Mouse (Mus musculus): Measurements from ENCODE around the gene Nox3.

The Nox3 gene

DNA sequence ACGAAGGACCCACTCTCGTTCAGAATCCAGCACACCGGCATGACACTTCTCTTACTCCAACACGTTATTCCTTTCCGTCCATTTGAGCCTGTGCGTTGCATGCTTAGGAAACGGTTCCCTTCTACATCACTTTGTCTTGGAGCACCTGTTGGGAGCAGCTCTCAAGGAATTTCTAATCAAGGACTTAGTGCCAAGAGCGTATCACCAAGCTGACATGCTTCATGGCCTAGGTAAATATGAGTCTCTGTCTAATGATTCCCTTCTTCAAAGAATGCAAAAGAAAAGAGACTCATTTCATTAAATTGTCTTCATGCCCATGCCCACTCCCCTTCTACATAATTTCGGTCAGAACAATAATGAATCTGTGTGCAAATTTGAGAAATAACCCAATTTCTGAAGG is at the start of gene Nox3:
Gene Nox3, minus strand, starts transcription at position 101 of the 400 bp plus-strand sequence.
- in situ Hi-C loops (cut with MboI, MseI), result no loop called here

DNA sequence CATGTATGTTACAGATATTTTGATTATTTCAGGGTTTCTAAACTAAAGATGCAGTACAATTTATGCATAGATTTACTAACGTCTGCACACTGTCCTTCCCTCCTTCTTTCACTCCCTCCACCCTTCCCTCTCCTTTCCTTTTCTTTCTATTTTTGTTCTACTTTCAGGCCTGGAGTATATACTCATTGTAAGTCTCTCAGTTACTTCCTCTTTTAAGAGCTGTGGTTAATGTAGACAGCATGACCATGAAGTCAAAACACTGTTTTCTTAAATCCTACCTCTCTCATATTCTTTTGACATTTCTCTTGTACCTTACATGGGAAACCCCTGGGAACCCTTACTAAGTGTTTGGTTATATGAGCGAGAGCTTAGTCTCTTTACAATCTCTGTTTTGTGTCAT is 48.3 kb upstream of the Nox3 start:
- in situ Hi-C loops (cut with MboI, MseI), result no loop called here

DNA sequence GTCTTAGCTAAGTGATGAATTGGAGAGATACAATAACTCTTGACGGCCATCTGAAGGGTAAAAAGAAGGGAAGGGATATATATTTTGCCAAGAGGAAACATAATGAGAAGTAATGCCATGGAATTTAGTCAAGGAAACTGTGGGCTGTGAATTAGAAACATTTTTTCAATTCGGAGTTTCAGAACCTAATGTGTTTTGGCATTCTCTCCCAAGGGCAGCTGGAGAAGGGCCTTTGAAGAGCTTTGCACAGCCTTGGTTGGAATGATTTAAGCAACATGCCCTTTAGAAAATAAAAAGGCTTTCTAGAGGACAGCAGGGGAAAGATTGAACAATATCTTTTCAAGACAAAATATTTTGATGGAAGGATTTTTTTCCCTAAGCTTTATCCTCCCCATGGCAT is 40.9 kb upstream of the Nox3 start:
- in situ Hi-C loops (cut with MboI, MseI), result no loop called here

DNA sequence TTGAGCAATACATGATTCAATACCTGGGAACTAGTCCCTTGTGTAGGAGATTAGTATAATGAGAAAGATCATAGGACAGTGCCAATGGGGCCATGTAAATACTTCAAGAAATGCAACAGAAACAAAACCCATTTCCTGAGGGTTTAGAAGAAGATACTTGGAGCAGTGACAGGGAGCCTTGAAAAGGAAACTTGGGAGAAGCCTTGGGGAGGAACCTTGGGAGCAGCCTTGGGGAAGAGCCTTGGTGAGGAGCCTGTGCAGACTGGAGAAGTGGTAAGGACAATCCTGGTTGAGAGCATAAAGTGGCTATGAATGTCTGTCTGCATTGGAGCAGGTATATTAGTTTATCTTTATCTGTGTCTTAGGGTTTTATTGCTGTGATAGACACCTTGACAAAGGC is 38.2 kb upstream of the Nox3 start:
- in situ Hi-C loops (cut with MboI, MseI), result no loop called here

DNA sequence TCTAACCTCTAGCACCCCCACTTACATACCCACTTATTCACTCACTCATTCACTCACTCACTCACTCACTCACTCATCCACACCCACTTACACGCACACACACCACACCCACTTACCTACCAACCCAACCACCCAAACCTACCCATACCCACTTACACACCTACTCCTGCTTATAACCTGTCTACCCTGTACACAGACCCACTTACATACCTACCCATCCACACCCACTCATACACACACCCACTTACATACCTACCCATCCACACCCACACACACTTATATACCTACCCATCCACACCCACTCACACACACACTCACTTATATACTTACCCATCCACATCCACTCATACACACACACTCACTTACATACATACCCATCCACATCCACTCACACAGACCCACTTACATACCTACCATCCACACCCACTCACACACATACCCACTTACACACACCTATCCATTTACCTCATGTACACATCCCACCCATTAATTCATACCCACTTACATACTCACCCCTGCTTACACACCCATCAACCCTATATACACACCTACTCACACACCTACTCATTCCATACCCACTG is 9.4 kb upstream of the Nox3 start:
- in situ Hi-C loops (cut with MboI, MseI), result no loop called here

DNA sequence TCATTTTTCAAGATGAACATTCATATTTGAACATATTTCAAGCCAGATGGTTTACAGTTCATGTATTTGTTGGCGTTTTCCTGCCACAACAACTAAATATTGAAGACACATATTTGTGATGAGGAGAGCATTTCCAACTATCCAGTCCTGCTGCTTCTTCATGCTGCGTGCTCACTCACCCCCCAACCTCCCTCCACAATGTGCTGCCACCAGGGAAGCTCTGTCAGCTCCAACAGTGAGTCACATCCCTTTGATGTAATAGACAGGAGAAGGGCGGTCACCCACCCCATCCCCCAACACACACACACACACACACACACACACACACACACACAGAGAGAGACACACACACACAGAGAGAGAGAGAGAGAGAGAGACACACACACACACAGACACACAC is 6.3 kb upstream of the Nox3 start:
- in situ Hi-C loops (cut with MboI, MseI), result no loop called here

DNA sequence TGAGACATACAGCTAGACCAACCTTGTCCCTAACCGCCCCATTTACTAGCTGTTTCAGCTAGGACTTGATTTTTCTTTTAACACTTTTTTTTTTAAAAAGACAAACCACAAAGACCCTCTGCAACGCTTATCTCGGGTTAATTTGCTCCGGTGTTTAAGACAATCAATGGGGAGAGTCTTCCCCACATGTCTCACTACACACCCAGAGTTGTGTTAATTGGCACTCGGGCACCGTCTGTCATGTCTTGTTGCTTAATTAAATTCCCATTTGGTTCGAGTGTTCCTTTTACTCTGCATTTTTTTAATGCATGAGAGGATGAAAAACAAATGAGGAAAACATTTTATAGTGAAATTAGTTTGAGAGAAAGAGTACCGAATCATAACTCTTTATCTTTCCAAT is 3.2 kb downstream of the Nox3 start:
- in situ Hi-C loops (cut with MboI, MseI), result no loop called here

DNA sequence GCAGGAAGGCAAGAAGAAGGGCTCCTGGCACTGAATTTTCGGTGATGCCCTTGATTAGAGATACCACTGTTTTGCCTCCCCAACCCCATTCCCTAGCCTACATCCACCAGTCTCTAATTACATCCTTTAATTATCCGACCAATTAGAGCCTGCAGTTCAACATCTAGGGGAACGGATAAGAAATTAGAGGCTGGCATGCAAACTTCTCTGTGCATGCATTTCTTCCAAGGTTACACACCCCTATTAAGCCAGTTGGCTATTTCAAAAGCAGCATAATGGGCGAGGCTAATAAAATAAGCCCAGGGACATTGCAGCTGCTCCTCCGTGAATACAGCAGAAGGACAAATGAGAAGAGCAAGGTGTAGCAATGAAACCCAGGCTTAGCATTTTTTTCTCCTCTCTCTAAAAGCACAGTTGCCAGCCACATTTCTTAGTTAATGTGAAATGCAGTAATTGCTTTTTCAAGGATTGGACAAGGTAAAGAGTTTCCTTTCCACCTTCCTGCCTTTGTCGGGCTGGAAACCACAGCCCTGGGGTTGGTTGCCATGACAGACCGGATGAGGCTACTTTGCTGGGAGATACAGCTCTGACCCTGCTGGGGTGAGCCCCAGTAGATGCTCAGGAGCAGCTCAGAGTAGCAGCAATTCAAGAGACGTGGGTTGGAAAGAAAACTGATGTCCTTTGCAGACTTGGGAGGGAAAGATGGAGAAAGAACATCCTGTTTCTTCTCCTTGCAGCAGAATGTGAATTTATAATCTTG is 5.4 kb downstream of the Nox3 start:
- in situ Hi-C loops (cut with MboI, MseI), result no loop called here

DNA sequence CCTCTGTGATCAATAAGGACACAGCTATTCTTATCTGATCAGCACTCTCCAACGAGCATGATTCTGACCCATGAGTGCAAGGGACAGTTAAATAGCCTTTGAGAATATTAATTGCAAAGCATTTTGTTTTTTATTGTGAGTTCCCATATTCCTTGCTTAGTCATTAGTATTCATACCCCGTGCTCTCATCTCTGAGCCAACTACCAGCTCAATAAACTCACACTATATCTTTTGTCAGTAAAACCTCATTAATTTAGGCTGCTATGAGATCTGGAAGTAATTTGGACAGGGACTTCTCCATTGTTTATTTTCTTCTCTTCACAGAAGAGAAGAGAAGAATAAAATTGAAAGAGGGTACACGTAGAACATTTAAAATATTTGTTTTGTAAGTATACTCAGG is 12.4 kb downstream of the Nox3 start:
- in situ Hi-C loops (cut with MboI, MseI), result no loop called here

DNA sequence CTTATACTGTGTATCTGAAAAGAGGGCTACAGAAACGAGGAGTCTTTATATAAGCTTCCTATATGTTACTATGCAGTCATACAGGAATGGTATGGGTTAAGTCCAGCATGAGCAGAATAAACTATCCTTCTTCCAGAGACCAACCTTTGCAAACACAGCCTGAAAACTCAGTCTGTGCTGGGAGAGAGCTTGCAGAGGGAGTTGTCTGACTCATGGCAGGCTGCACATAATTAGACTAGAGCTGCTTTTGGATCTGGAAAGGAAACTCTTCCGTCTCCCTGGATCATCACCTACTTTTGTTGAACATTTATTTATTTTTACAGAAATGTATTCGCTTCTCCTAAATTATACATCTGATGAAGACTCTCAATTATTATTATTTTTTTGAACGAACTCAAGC is 26.8 kb downstream of the Nox3 start:
- in situ Hi-C loops (cut with MboI, MseI), result no loop called here

DNA sequence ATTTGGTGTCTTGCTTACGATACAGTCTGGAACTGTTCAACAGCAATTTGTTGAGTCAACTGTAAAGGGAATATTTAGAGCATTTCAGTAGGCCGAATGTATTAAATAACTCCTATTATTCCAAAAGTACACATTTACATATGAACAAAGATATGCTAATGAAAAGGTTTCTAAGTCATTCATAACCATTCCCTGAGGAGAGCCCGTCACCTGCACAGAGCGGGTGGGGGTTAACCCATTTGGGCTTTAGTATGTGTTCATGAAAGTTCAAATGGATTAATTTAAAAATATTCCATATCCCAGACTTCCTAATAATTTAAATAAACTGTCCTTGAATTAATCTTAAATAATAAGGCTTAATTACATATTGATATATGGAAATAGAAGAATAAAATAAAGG is 28.8 kb downstream of the Nox3 start:
- in situ Hi-C loops (cut with MboI, MseI), result no loop called here

DNA sequence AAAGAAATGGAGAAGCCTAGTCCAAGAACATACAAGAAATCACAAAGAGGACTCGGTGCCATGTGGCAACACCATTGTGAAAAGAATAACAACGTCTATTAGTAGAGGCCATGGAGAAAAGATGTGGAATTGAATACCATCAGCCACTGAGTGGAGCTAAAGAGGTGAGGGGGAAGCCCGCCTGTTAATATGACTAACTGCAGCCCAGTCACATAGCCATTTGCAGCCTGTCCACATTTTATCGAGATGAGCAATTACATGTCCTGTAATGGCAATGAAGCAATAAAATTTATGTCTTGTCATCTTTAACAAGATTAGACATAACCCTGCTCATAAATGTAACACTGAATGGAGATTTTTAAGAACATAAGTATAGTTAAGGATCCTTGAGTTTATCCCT is 30.7 kb downstream of the Nox3 start:
- in situ Hi-C loops (cut with MboI, MseI), result no loop called here

DNA sequence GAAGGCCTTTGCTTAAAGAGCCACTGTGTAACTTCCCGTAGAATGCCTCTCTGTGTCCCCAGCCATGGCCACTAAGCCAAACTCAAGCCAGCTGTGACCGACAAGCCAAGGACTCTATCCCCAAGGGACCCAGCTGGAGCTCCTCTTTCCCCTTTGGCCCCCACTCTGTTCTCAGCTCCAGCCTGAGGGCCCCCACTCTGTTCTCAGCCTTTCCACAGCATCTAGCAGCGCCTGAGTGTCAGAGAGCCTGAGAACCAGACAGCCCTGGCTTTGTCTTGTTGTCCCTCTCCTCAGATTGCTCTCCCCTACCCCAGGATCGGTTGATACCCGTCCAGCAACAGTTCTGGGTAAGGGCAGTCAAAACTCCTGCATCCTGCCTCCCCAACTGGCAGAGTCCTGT is 36.6 kb downstream of the Nox3 start:
- in situ Hi-C loops (cut with MboI, MseI), result no loop called here

DNA sequence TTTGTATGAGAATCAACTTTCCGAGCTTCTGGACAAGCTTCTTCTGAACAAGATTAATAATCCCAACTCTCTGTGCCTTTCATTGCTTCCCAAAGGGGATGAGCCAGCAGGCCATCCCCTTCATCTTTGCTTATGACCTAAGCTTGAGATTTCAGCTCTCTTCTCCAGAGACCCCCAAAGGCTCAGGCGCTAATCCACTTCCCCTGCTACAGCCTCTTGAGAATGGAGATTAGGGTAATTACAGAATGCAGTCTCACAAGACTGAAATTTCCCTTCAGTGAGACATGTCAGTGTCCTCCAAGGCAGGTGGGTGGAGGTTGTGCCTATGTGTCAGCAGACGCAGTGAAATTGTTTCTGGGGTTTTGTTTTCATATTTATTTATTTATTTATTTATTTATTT is 45.7 kb downstream of the Nox3 start:
- in situ Hi-C loops (cut with MboI, MseI), result no loop called here

DNA sequence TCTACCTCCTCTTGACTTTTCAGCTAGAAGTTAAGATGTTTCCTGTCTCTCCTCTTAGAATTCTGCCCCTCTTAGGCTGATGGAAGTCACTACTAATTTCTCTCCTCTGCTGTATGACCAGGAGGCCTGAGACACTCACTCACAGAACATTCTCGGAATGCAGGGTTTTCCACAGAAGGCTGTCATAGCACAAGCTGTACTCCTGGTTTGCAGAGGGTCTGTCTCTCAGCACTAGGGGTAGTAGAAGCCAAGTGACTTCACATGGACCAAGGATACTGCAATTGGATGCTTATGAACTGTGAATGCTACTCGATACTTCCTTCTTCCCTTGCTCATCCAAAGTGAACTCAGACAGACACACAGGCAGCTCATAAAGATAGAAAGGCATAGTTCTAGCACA is 52.5 kb downstream of the Nox3 start:
- in situ Hi-C loops (cut with MboI, MseI), result no loop called here

DNA sequence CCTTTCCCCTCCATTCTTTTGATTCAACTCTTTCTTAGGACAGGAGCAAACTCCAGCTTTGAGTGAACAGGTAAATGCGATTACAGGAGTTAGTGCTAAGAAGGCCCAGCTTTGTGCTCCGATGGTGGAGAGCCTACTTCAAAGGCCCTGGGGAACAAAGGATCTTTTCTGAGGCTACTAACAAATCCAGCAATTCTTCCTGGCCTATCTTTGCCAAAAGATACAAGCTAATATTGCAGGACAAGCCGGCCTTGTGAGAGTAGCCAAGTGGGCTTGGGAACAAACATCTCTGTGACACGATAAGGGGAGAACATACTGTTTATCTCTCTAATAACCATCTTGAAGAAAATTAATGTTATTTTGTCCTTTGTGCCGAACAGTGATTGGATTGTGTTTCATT is 54.6 kb downstream of the Nox3 start:
- in situ Hi-C loops (cut with MboI, MseI), result no loop called here

DNA sequence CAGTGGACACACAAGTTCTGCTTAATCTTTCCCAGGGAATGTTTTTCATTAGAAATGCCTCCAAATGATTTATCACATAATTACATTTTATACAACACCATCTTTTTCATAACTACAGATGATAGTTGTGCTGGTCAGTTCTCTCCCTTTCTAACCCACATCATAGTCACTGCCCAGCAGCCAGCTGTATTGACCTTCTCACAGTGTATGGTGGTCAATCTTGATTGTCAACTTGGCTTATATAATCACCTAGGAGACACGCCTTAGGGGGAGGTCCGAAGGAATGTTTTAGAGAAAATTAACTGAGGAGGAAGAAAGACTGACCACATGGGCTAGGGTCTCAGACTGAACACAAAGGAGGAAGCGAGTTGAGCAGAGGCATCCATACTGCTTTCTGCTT is 57.3 kb downstream of the Nox3 start:
- in situ Hi-C loops (cut with MboI, MseI), result no loop called here

DNA sequence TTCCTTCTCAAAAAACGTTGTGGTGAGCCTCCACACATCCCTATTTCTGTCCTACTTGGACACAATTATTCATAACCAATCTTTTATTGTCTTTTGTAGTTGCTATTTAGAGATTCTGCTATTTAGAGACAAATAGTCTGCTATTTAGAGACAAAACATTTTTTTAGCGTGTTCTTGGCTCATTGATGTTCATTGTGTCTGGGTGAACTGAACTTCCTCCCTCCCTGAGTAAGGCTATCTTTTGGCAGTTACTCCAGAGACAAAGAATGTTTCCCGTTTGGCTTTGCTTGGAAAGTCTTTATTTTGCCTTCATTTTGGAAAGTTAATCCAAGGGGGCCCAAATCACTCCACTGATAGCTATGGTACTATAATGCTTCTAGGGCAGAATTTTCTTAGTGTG is 63.6 kb downstream of the Nox3 start:
- in situ Hi-C loops (cut with MboI, MseI), result no loop called here

DNA sequence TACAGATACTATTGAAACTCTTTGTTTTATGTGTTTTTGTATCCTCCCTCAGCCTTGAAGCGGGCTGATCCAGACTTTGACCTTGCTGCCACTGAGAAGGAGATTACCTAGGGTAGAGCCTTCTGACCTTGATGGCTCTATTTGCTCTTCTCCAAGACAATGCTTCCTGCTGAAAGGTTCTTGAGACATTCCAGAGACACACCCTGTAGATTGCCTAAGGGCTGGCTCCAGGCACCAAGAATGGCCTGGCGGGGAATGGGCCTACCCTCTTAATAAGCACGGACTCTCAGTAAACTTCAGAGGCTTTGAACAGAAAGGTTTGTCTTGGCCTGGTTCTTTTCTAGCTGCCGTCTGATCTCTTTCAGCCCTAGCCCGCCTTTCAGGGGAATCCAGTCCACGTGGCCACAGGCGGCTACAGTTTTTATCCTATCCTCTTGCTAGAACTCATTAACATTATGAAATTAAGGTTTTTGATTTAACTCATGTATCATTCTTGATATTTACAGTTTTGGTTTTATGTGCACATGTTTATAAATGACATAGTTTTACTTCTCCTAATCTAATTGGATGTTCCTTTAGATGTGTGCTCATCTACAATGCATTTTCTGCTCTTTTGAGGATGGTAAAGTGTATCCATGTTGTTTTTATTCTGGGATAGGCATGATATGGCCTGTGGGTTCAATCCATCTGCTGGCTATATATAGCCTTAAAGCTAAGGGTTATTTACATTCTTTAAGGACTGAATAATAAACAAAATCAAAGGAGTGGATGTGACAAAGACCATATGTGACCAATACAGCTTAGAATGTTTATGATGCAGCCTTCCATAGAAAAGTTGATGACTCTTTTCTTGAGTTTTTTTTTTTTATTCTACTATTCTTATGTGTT is 79.5 kb downstream of the Nox3 start:
- in situ Hi-C loops (cut with MboI, MseI), result no loop called here

DNA sequence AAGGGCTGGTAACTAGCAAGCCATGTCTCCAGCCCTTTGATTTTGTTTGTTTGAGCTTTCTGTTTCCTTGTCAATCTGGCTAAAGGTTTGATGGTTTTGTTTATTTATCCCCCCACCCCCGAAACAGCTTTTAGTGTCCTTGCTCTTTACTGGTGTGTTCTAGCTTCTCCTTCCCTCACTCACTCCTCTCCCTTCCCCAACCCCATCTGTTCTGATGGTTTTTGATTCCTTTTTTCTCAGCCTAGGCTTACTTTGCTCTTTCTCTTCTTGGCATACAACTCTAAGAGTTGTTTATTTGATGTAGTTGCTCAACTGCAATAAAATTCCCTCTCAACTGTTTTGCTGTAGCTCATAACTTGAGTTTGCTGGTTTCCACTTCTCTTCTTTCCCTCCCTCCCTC is 80.5 kb downstream of the Nox3 start:
- in situ Hi-C loops (cut with MboI, MseI), result no loop called here

DNA sequence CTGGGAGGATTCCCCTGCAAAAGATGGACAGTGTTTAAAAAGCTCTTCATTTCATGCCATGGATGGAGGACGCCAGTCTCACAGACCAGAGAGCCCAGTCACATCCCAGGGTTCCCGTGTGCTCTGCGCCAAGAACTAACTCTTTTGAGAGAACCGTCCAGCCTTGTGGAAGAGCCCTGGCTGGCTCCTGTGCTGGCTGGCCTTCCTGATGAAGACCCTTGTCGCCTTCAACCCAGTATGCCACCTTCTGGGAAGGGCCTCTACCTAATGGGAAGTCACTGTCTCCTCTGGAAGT is 84.3 kb downstream of the Nox3 start:
- in situ Hi-C loops (cut with MboI, MseI), result no loop called here

DNA sequence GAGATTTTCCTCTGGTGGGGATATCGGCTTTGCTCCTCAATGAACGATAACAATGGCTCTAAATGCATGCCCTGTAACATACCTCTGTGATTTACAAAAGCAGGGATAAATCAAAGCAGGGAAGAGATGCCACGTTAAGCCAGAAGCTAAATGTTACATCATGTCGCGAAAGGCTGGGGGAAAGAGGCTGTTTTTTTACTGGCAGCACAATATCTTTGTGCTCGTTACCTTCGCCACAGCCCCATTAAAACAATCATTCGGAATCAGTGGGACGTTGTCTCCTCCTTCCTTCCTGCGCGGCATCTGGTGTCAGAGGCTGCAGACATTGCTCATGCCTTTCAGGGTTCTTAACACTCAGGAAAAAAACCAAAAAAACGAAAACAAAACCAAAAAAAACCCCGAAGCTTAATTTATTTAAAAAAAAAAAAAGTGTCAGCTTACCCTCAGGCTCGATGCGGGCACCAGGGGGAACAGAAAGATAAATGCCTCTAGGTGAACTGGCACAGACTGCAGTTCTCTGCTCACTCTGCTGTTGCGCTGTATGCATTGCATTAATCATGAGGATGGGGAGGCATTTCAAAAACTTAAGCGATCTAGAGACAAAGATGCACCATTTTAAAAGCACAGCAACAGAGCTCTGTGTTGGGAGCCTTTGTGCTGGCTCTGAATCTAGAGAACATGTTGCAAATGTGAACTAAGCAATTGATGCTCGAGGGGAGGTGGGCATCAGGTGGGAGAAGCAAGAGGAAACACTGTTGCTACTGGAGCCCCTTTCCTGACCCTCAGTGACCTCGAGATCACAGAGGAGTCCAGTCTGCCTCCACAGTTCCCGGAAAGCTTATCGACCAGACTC is 84.9 kb downstream of the Nox3 start:
- in situ Hi-C loops (cut with MboI, MseI), result no loop called here

All from T-helper 1 cell (primary cell).